Mouse (Mus musculus) cerebellum, postnatal 25 days (tissue): ENCODE measurements around the gene Mast4.
"Not testable (repeated sequence)": the region's sequence is repeated elsewhere in the genome, so short reads cannot be mapped to it uniquely, and the experiment has no call there.

Experiments used
- DNase-seq, 2 experiments: peaks; one replicate each; pipeline ENCODE4 v3.0.0; 2021; ENCODE audit warnings: mixed read lengths in 2 of 2

The Mast4 gene

GRCm38 (mm10) chr13:103334392-103334686 is at the start of gene Mast4:
Gene Mast4 (minus strand): TSS chr13:103334497.
- DNase-seq: peak; percentile 88 to 93

GRCm38 (mm10) chr13:103374495-103374894 is 40.2 kb upstream of the Mast4 start:
- DNase-seq: no peak

GRCm38 (mm10) chr13:103369194-103369593 is 34.9 kb upstream of the Mast4 start:
- DNase-seq: no peak

GRCm38 (mm10) chr13:103363181-103363580 is 28.9 kb upstream of the Mast4 start:
- no peak for DNase-seq

- DNase-seq: not testable (repeated sequence)
These were observed 23.1 kb upstream of the Mast4 start for GRCm38 (mm10) chr13:103357415-103357814.

- DNase-seq: not testable (repeated sequence)
These were observed 22.6 kb upstream of the Mast4 start for GRCm38 (mm10) chr13:103356909-103357308.

GRCm38 (mm10) chr13:103354737-103355136 is 20.4 kb upstream of the Mast4 start:
- no peak for DNase-seq

- DNase-seq: no peak
These were observed 10.5 kb upstream of the Mast4 start for GRCm38 (mm10) chr13:103344749-103345148.

- peak in 1 of 2 experiments; percentile 9 for DNase-seq
These were observed 9.9 kb upstream of the Mast4 start for GRCm38 (mm10) chr13:103344006-103344720.

- no peak for DNase-seq
These were observed 6.7 kb upstream of the Mast4 start for GRCm38 (mm10) chr13:103341031-103341430.

- DNase-seq: no peak
These were observed 4.3 kb upstream of the Mast4 start for GRCm38 (mm10) chr13:103338616-103339015.

- DNase-seq: no peak
These were observed 1.9 kb upstream of the Mast4 start for GRCm38 (mm10) chr13:103336237-103336636.

GRCm38 (mm10) chr13:103334723-103335458 is 594 bp upstream of the Mast4 start:
- DNase-seq: peak; percentile 27 to 31

GRCm38 (mm10) chr13:103333601-103334391 is 501 bp downstream of the Mast4 start:
- peak in 1 of 2 experiments; percentile 25 for DNase-seq

- DNase-seq: no peak
These were observed 1.1 kb downstream of the Mast4 start for GRCm38 (mm10) chr13:103333153-103333552.

GRCm38 (mm10) chr13:103332731-103333130 is 1.6 kb downstream of the Mast4 start:
- no peak for DNase-seq

GRCm38 (mm10) chr13:103331096-103331495 is 3.2 kb downstream of the Mast4 start:
- DNase-seq: no peak

- DNase-seq: no peak
These were observed 6.0 kb downstream of the Mast4 start for GRCm38 (mm10) chr13:103328299-103328698.

- DNase-seq: no peak
These were observed 6.5 kb downstream of the Mast4 start for GRCm38 (mm10) chr13:103327843-103328242.

GRCm38 (mm10) chr13:103326186-103326585 is 8.1 kb downstream of the Mast4 start:
- DNase-seq: no peak

GRCm38 (mm10) chr13:103319881-103320280 is 14.4 kb downstream of the Mast4 start:
- no peak for DNase-seq

GRCm38 (mm10) chr13:103319317-103319716 is 15.0 kb downstream of the Mast4 start:
- no peak for DNase-seq

GRCm38 (mm10) chr13:103316777-103317367 is 17.4 kb downstream of the Mast4 start:
- DNase-seq: no peak
